Mouse (Mus musculus): Measurements from ENCODE around the gene Ltbp1.

The Ltbp1 gene

GRCm38 (mm10) chr17:75238655-75239054 is 233.3 kb downstream of the Ltbp1 start:
- DNase-seq (ENCODE audit: low spot score) = no peak

GRCm38 (mm10) chr17:75239545-75239944 is 234.2 kb downstream of the Ltbp1 start:
- DNase-seq (ENCODE audit: low spot score) = no peak

- no peak for DNase-seq (ENCODE audit: low spot score)
Observed at GRCm38 (mm10) chr17:75242086-75242485, 236.7 kb downstream of the Ltbp1 start.

GRCm38 (mm10) chr17:75243221-75243620 is 237.9 kb downstream of the Ltbp1 start:
- DNase-seq (ENCODE audit: low spot score) = no peak

GRCm38 (mm10) chr17:75244148-75244547 is 238.8 kb downstream of the Ltbp1 start:
- no peak for DNase-seq (ENCODE audit: low spot score)

GRCm38 (mm10) chr17:75245085-75245484 is 239.7 kb downstream of the Ltbp1 start:
- DNase-seq (ENCODE audit: low spot score) = no peak

- peak; percentile 23 for DNase-seq (ENCODE audit: low spot score)
Observed at GRCm38 (mm10) chr17:75248632-75249031, 243.3 kb downstream of the Ltbp1 start.

- DNase-seq (ENCODE audit: low spot score) = no peak
Observed at GRCm38 (mm10) chr17:75250571-75250970, 245.2 kb downstream of the Ltbp1 start.

- DNase-seq (ENCODE audit: low spot score) = no peak
Observed at GRCm38 (mm10) chr17:75251094-75251493, 245.7 kb downstream of the Ltbp1 start.

GRCm38 (mm10) chr17:75252540-75252939 is 247.2 kb downstream of the Ltbp1 start:
- no peak for DNase-seq (ENCODE audit: low spot score)

GRCm38 (mm10) chr17:75254909-75255308 is 249.5 kb downstream of the Ltbp1 start:
- no peak for DNase-seq (ENCODE audit: low spot score)

GRCm38 (mm10) chr17:75255967-75256366 is 250.6 kb downstream of the Ltbp1 start:
- DNase-seq (ENCODE audit: low spot score) = no peak

- DNase-seq (ENCODE audit: low spot score) = no peak
Observed at GRCm38 (mm10) chr17:75258427-75258826, 253.1 kb downstream of the Ltbp1 start.

- DNase-seq (ENCODE audit: low spot score) = peak; percentile 51
Observed at GRCm38 (mm10) chr17:75263336-75263990, 258.1 kb downstream of the Ltbp1 start.

- no peak for DNase-seq (ENCODE audit: low spot score)
Observed at GRCm38 (mm10) chr17:75268506-75268905, 263.1 kb downstream of the Ltbp1 start.

- no peak for DNase-seq (ENCODE audit: low spot score)
Observed at GRCm38 (mm10) chr17:75272446-75272845, 267.1 kb downstream of the Ltbp1 start.

GRCm38 (mm10) chr17:75273272-75273671 is 267.9 kb downstream of the Ltbp1 start:
- DNase-seq (ENCODE audit: low spot score) = no peak

- DNase-seq (ENCODE audit: low spot score) = no peak
Observed at GRCm38 (mm10) chr17:75275302-75275701, 269.9 kb downstream of the Ltbp1 start.

GRCm38 (mm10) chr17:75278106-75278505 is 272.7 kb downstream of the Ltbp1 start:
- no peak for DNase-seq (ENCODE audit: low spot score)

GRCm38 (mm10) chr17:75278561-75278960 is 273.2 kb downstream of the Ltbp1 start:
- no peak for DNase-seq (ENCODE audit: low spot score)

- DNase-seq (ENCODE audit: low spot score) = no peak
Observed at GRCm38 (mm10) chr17:75281345-75281744, 276.0 kb downstream of the Ltbp1 start.

- DNase-seq (ENCODE audit: low spot score) = no peak
Observed at GRCm38 (mm10) chr17:75284876-75285708, 279.7 kb downstream of the Ltbp1 start.

GRCm38 (mm10) chr17:75292986-75293385 is 287.6 kb downstream of the Ltbp1 start:
- DNase-seq (ENCODE audit: low spot score) = no peak
